Mouse (Mus musculus) liver, embryonic 11.5 days (tissue): Measurements from ENCODE around the gene Tmem35b. TPM values are rescaled to one million over a fixed set of nuclear protein-coding genes. Genes with fewer than 3 reads are reported as not detected.
A peak's percentile ranks its signal among the peaks of the same experiment; 100 is the strongest.

Experiments
- ATAC-seq: fragments of 200-750 bp; cut with Nextera tagmentation; replicated peaks from 2 replicates; pipeline ENCODE4 v1.8.0; 2017; ENCODE audit warnings: moderate number of reproducible peaks, mild to moderate bottlenecking, moderate TSS enrichment, moderate library complexity; ENCODE audit not compliant: low FRiP score
- DNase-seq: peaks from one replicate; pipeline ENCODE4 v3.0.0-alpha.2; 2017; ENCODE audit warnings: low spot score
- H3K27ac ChIP-seq: fragments of 300-500 bp; sonication (generic); 2 replicates; pipeline ENCODE4 v1.5.1; 2014; ENCODE audit warnings: mild to moderate bottlenecking, low read depth, low read length, control low read depth
- H3K27me3 ChIP-seq: fragments of 300-500 bp; sonication (generic); replicated peaks from 2 replicates; pipeline ENCODE4 v1.6.1; 2014; ENCODE audit warnings: low read length, mixed read lengths; ENCODE audit not compliant: control insufficient read depth, insufficient read depth
- H3K36me3 ChIP-seq: fragments of 300-500 bp; sonication (generic); 2 replicates; pipeline ENCODE4 v1.6.1; 2014; ENCODE audit warnings: mild to moderate bottlenecking, low read length, moderate library complexity, mixed read lengths; ENCODE audit not compliant: control insufficient read depth, insufficient read depth
- H3K4me1 ChIP-seq: fragments of 300-500 bp; sonication (generic); replicated peaks from 2 replicates; pipeline ENCODE4 v1.6.1; 2014; ENCODE audit warnings: low read length, mixed read lengths; ENCODE audit not compliant: control insufficient read depth, insufficient read depth
- H3K4me2 ChIP-seq: fragments of 300-500 bp; sonication (generic); 2 replicates; pipeline ENCODE4 v1.6.1; 2014; ENCODE audit warnings: mild to moderate bottlenecking, control low read depth, moderate library complexity
- H3K4me3 ChIP-seq: fragments of 300-500 bp; sonication (generic); 2 replicates; pipeline ENCODE4 v1.5.1; 2014; ENCODE audit warnings: low read depth, low read length, control low read depth
- H3K9ac ChIP-seq: fragments of 300-500 bp; sonication (generic); 2 replicates; pipeline ENCODE4 v1.6.1; 2014; ENCODE audit warnings: low read depth, low read length, control low read depth
- H3K9me3 ChIP-seq: fragments of 300-500 bp; sonication (generic); 2 replicates; pipeline ENCODE4 v1.6.1; 2016; ENCODE audit warnings: low read length, inconsistent platforms, mixed read lengths; ENCODE audit not compliant: control insufficient read depth
- WGBS: fragments of 180-500 bp; shearing (Covaris S2); extraction: QIAGEN DNeasy Blood & Tissue Kit; methylation state at CpG from one replicate; pipeline ENCODE4 v1.1.7; 2014; 5-methylcytosine and 5-hydroxymethylcytosine counted together
- polyA plus RNA-seq: library from polyadenylated mRNA; unstranded; fragments of >200 nt; fragmentation: Nextera tagmentation; extraction: Ambion mirVana; gene quantifications from 2 replicates; pipeline ENCODE4 v1.2.1, GENCODE M21; 2014

Gene Tmem35b
- polyA plus RNA-seq, 1 experiment from 2014 or later = 11.7 TPM

GRCm38 (mm10) chr4:127107566-127107965, 15.9 kb upstream of the Tmem35b start:
- H3K4me3 ChIP-seq = no peak overlapping the region
- no peak overlapping the region for H3K9ac ChIP-seq
- ATAC-seq = no peak
- 0 out of 2 replicates have a peak, but pooled peaks cover 4% of the 10 kb centered on the region for H3K36me3 ChIP-seq
- WGBS = 84% methylated on average over 4 of the region's 4 CpGs
- no peaks in the 10 kb centered on the region for H3K9me3 ChIP-seq
- H3K4me2 ChIP-seq = no peak overlapping the region
- H3K27me3 ChIP-seq = no peaks in the 10 kb centered on the region
- no peaks in the 10 kb centered on the region for H3K4me1 ChIP-seq
- no peak for DNase-seq
- H3K27ac ChIP-seq = no peak overlapping the region

GRCm38 (mm10) chr4:127110570-127110969, 12.9 kb upstream of the Tmem35b start:
- H3K9me3 ChIP-seq = no peaks in the 10 kb centered on the region
- no peak overlapping the region for H3K9ac ChIP-seq
- H3K4me2 ChIP-seq = no peak overlapping the region
- DNase-seq (no peak), ATAC-seq (no peak)
- 0 out of 2 replicates have a peak, but pooled peaks cover 4% of the 10 kb centered on the region for H3K36me3 ChIP-seq
- H3K4me3 ChIP-seq = no peak overlapping the region
- no peaks in the 10 kb centered on the region for H3K27me3 ChIP-seq
- WGBS = 70% methylated on average over 4 of the region's 4 CpGs
- H3K27ac ChIP-seq = no peak overlapping the region
- no peaks in the 10 kb centered on the region for H3K4me1 ChIP-seq

GRCm38 (mm10) chr4:127124331-127124730, 840 bp downstream of the Tmem35b start:
- Histone ChIP-seq H3K4me2 (no peak overlapping the region), H3K27me3 (no peaks in the 10 kb centered on the region), H3K36me3 (no peaks in the 10 kb centered on the region; the same call in 1 of the 2 replicates), H3K4me3 (no peak overlapping the region), H3K4me1 (no peaks in the 10 kb centered on the region), H3K9ac (no peak overlapping the region), H3K27ac (no peak overlapping the region), H3K9me3 (no peaks in the 10 kb centered on the region)
- ATAC-seq = no peak
- DNase-seq = no peak
- WGBS = 80% methylated on average over 1 of the region's 1 CpGs

GRCm38 (mm10) chr4:127125834-127126463, 2.5 kb downstream of the Tmem35b start:
- H3K27me3 ChIP-seq = no peaks in the 10 kb centered on the region
- WGBS = 2% methylated on average over 35 of the region's 35 CpGs
- H3K4me2 ChIP-seq = peak overlapping the region; percentile 88
- no peak overlapping the region for H3K27ac ChIP-seq
- no peaks in the 10 kb centered on the region for H3K4me1 ChIP-seq
- H3K9ac ChIP-seq = peak overlapping the region; percentile 71
- DNase-seq (peak; percentile 91), ATAC-seq (peak; percentile 99)
- H3K9me3 ChIP-seq = no peaks in the 10 kb centered on the region
- H3K4me3 ChIP-seq = peak overlapping the region; percentile 65
- H3K36me3 ChIP-seq = no peaks in the 10 kb centered on the region; the same call in 1 of the 2 replicates

- DNase-seq (no peak), ATAC-seq (no peak)
- Histone ChIP-seq H3K27ac (no peak overlapping the region), H3K9ac (no peak overlapping the region), H3K4me2 (no peak overlapping the region), H3K9me3 (no peaks in the 10 kb centered on the region), H3K4me3 (no peak overlapping the region), H3K36me3 (no peaks in the 10 kb centered on the region), H3K4me1 (no peaks in the 10 kb centered on the region), H3K27me3 (no peaks in the 10 kb centered on the region)
- WGBS = 30% methylated on average over 1 of the region's 1 CpGs
Observed at GRCm38 (mm10) chr4:127134687-127135086, 11.2 kb downstream of the Tmem35b start.

GRCm38 (mm10) chr4:127137591-127137990, 14.1 kb downstream of the Tmem35b start:
- ATAC-seq (no peak), DNase-seq (no peak)
- Histone ChIP-seq H3K4me1 (no peaks in the 10 kb centered on the region), H3K9ac (no peak overlapping the region), H3K27ac (no peak overlapping the region), H3K36me3 (no peaks in the 10 kb centered on the region), H3K27me3 (no peaks in the 10 kb centered on the region), H3K9me3 (no peaks in the 10 kb centered on the region), H3K4me3 (no peak overlapping the region), H3K4me2 (no peak overlapping the region)
- WGBS = 81% methylated on average over 5 of the region's 5 CpGs

- Histone ChIP-seq H3K27me3 (no peaks in the 10 kb centered on the region), H3K27ac (no peak overlapping the region), H3K9ac (no peak overlapping the region), H3K36me3 (no peaks in the 10 kb centered on the region), H3K4me3 (no peak overlapping the region), H3K9me3 (no peaks in the 10 kb centered on the region), H3K4me1 (no peaks in the 10 kb centered on the region), H3K4me2 (no peak overlapping the region)
- DNase-seq (no peak), ATAC-seq (no peak)
- WGBS = 66% methylated on average over 6 of the region's 6 CpGs
Observed at GRCm38 (mm10) chr4:127138486-127138885, 15.0 kb downstream of the Tmem35b start.

GRCm38 (mm10) chr4:127150031-127150430, 26.5 kb downstream of the Tmem35b start:
- DNase-seq = no peak
- no peaks in the 10 kb centered on the region for H3K36me3 ChIP-seq
- no peak overlapping the region for H3K9ac ChIP-seq
- 79% methylated on average over 13 of the region's 13 CpGs for WGBS
- no peaks in the 10 kb centered on the region for H3K27me3 ChIP-seq
- H3K4me1 ChIP-seq = no peaks in the 10 kb centered on the region
- H3K27ac ChIP-seq = no peak overlapping the region
- no peak overlapping the region for H3K4me2 ChIP-seq
- no peaks in the 10 kb centered on the region for H3K9me3 ChIP-seq
- no peak overlapping the region for H3K4me3 ChIP-seq
- no peak for ATAC-seq

- Histone ChIP-seq H3K36me3 (no peaks in the 10 kb centered on the region), H3K27me3 (no peaks in the 10 kb centered on the region), H3K9ac (no peak overlapping the region), H3K4me3 (no peak overlapping the region), H3K4me1 (no peaks in the 10 kb centered on the region), H3K4me2 (no peak overlapping the region), H3K9me3 (no peaks in the 10 kb centered on the region), H3K27ac (no peak overlapping the region)
- 61% methylated on average over 1 of the region's 1 CpGs for WGBS
- ATAC-seq (no peak), DNase-seq (no peak)
Observed at GRCm38 (mm10) chr4:127153345-127153744, 29.9 kb downstream of the Tmem35b start.
